Mouse (Mus musculus): ENCODE measurements around the gene Foxred2.

Foxred2 gene

DNA sequence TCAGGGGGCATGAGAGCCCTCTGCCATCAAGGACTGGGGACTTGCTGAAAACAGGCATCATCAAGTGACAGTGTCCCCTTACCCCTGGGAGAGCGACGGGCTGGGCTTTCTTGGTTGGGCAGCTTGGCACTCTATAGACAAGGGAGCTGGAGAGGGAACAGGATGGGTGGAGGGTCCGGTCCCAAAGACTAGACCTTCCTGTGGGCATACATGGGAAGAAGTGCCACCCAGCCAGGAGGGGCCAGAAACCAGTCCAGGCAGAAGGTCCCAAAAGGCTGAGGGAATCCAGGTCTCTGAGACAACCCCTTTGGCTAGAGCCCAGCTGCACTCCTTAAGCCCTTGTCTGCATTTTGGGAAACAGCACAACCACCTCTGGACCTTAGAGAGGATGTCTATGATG lies 42.0 kb downstream of the Foxred2 start:
- no peak for DNase-seq

DNA sequence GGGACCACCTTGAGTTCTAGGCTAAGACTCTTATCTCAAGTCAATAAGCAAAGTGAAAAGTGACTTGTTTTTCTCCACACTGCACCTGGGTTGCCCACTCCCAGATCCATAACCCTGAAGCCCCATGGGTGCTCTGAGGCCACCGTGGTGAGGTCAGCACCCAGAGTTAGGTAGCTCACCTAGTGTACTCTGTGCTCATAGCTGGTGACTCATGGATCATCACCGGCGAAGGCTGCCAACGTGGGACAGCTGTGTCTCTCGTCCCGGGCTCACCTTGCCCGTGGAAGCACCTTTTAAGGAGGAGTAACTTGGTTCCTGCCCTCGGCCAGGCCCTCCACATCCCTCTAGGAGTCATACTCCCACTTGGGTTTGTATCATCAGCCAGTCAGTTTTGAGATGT lies 43.5 kb downstream of the Foxred2 start:
- DNase-seq = no peak

DNA sequence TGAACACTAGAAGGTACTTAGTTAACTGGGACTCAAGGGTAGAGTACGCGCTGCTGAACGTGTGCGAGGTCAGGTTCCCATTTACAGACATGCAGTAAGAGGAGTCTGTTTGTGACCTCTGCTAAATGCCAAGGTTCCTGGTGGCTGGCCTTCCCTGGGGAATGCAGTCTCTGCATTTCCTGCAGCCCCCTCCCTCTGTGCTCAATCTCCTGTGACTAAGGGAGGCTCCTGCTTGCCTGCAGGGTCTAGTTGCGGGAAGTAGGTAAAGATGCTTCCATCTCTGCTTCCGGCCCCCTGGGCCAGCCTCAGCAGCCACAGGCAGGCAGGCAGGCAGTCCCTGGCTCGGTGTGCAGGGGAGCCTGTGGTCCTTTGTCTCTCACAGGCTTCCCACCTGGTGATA lies 43.9 kb downstream of the Foxred2 start:
- no peak for DNase-seq

DNA sequence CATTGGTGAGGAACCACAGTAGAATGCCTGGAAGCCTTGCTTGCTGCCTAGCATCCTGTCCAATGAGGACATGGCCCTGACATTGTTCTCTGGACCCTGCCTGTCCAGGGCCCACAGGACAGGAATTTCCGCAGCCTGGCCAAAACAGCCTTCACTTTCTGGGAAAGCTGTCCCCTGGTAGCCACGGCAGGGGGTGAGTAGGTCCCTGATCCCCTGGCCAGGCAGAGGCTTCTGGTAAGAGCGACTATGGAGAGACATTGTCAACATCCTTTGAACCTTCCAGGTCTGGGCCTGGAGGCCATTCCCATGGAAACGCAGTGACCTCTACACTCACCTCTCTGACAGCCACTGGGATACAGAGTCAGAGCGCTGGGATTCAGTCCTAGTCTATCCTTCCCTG lies 44.5 kb downstream of the Foxred2 start:
- no peak for DNase-seq

DNA sequence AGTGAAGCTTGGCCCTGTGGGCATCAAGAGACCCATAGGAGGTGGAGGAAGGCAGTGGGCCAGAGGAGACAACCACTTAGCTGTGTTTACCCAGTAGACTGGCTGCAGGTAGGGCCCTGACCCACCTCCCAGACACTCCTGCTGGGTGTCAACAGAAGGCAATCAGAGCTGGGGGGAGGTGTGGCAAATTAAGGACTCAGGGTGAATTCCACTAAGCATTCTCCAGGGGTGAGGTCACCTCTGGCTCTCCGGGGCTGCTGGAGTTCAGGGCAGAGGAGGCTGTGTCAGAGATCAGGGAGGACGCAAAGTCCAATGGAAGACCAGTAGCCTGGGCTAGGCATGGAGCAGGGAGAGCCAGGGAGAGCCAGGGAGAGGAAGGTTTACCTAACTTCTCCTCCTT lies 45.5 kb downstream of the Foxred2 start:
- DNase-seq = no peak

DNA sequence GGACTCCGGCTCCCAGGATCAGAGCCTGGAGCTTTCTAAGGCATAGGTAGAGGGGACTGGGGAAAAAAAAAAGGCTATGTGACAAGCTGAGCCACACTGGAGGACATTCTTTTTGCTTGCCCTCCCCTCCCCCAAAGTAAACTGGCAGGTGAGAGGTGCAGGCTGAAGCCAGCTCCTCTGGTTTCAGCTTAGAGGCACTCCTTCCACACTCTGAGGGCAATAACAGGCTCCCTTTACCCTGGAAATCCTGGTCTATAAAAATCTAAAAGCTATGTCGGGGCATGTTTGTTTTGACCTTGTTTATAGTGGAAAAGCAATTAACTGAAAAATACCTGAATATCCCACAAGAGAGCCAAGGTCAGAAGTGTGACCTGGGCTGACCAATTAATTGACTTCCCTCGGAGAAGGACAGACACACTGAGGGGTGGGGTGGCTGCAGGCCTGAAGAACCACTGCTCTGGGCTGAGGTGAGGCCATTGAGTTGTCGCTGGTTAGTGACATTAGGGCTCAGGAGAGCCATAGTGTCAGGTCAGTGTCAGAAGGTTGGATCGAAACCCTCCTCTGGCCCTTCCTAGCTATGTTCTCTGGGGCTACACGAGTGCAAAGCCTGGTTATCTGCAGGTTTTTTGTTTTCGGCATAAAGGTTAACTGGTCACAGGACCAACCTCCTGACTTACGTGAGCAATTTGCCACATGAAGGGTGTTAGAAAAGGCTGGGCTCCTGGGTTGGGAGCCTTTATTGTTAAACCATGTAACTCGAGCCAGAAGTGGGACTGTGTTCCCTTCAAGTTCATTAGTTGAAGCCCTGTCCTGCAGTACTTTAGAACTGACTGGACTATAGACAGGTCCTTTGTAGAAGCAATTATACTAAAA lies 48.6 kb downstream of the Foxred2 start:
- DNase-seq = no peak

DNA sequence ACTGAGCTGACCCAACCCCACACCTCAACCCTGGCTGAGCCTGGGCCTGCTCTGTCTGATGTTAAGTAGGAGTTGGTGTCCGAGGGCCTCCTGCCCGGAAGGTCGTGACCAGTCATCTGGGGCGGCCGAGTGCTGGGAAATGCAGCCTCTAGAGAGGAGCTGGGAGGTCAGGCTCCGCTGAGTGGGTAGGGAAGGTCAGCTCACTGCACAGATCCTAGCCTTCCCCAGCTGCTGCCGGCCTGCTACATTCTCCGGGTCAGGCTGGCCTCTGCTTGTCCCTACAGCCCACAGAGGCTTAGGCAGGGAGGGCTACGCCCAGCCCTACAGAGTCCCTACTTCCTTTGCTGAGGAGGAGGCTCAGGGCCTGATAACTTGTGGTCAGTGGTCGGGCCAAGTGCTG lies 50.0 kb downstream of the Foxred2 start:
- DNase-seq = no peak

DNA sequence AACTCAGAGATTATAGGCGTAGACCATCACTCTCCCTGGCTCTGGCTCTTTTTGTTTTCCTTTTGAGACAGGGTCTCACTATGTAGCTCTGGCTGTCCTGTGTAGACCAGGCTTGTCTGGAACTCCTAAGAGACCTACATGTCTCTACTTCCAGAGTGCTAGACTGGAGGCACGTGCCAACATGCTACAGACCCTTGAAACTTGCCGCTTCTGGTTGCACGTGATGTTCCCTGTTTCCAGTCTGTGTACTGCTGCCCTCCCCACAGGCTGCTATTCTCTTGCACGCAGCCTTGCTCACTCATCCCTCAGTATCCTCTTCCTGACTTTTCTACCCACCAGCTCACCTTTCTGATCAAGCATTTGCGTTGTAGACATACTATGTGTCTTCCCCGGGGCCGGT lies 50.4 kb downstream of the Foxred2 start:
- DNase-seq = no peak

DNA sequence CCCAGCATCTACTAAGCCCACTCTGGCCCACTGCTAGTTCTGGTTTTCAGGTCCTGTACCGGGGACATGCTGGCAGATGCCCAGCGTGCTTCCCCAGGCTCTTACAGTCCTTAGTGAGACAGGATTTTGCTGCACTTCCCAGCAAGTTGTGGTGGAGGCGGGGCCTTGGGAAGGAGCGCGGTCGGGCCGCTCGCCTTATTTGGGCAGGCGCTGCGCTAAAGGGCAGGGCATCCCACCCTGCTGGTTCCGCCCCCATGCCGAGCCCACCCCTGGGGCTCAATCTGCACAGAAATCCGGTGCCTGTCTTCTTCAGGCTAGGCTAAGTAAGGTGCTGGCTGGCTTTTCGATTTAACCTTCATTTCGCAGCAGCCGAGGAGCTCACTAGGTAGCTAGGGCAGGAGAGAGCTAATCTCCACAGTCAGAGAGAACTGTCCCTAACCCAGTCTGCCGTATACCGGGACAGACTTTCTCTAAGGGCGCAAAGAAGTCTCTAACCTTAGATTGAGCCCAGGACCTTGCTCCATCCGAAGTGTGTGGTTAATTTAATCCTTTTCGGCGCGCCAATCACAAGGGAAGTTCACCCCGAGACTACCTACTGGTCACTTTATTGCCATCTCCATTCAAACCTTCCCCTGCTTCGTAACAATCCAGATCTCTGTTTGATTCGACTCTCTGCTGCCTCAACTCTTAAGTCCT lies 51.1 kb downstream of the Foxred2 start:
- peak; percentile 42 for DNase-seq

DNA sequence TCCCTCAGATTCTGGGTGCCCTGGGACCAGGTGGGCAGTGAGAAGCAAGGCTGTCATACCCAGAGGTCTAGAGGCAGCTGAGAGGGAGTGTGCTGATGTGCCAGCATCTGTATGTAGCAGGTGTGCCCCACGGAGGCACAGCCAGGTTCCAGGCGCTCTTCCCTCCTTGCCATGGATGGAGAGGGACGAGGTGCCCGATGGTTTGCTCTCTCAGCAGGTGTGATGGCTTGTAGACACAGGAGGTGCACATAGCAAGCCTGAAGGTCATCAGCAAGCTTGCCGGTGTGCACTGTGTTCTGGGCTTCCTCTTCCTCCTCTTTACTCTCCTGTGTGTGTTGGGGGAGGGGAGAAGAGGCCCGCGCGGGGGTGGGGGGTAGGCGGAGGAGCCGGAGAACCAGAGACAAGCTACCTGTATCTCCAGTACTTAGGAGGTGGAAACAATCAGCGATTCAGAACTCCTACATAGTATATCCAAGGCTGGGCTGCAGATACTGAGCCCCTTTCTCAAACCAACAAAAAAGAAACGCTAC lies 52.1 kb downstream of the Foxred2 start:
- no peak for DNase-seq

DNA sequence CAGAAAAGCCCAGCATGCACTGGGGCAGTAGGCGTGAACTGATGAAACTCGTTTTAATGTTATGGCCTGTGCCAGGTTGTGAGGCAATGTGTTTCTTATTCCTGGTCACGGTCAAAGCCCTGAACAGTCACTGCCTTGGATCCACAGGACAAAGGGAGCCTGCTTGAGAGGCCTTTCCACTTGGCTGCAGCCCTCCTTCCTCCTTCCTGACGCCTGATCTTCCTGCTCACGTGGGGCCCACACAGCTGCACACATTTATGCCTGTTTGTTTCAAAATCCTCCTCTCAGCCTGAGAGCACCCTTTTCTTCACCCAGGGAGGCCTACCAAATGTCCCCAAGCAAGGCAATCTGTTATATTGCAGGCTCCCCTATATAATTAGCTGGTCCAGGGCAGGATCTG lies 53.3 kb downstream of the Foxred2 start:
- no peak for DNase-seq

DNA sequence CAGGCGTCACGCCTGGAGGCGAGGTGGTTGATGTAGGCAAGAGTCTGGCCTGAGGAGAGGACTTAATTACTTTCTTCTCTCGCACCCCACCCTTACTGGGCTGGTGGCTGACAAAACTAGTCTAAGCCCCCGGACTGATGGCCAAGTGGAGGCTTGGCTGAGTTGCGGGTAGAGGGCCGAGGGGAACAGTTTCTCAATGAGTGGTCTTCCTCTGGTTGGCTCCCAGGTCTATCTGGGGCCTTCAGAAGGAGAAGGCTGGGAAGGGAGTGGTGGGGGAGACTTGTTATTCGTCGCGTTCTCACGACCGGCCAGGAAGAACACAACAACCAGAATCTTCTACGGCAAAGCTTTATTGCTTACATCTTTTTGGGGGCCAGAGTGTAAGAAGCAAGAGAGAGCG lies 61.6 kb downstream of the Foxred2 start:
- DNase-seq = no peak

DNA sequence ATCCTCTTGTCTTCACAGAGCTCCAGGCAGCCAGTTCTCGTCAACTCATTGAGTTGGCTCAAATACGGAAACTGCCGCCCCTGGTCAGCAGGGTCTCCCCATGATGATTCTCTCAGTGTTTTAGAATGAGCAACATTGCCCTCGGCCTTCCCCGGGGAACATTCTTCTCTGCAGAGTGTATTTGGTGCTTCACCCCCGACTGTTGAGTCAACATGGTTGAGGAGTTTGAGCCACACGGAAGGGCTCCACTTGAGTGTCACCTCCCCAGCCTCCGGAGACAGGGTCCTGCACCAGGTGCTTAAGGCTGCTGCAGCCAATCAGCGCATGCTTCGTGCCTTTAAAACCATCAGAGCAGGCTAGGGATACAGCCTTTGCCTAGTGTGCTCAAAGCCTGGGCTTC lies 63.2 kb downstream of the Foxred2 start:
- DNase-seq = no peak

DNA sequence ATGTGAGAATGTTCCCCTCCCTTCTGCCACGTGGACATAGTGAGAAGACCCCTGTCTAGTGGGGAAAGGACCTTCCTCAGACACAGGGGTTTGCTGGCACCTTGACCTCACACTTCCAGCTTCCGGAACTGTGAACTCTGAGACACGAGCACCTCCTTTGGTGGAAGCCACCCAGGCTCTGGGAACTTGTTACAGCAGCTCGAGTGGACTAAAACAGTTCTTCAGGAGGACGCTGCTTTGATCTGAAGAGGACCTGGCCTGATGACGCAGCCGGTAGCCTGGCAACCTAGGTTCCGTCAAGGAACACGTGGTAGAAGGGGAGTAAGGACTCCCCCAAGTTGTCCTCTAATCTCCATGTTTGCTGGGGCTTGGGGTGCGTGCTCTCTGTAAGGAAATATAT lies 64.1 kb downstream of the Foxred2 start:
- DNase-seq = no peak

DNA sequence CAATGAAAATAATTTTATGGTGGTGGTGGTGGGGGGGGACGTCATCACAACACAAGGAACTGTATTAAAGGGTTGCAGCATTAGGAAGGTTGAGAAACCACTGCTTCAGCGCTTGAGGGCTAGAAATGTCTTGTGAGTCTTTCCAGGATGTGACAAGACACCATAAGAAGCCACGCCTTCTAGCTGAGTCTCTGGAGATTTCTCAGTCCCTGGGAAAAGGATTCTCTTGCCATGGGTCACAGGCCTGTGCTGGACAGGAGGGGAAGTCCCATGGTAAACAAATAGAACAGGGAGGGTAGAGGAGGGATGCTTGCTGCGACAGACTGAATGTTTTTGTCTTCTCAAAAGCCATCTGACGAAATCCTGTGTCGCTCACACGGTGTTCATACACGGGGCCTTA lies 64.8 kb downstream of the Foxred2 start:
- no peak for DNase-seq
